Mouse (Mus musculus) CH12.LX (cell line): ENCODE results near the gene Gm14214. TPM values are rescaled to one million over a fixed set of nuclear protein-coding genes. Genes with fewer than 3 reads are reported as not detected.

Experiments used
- DNase-seq: peaks from one replicate; pipeline ENCODE4 v3.0.0-alpha.2; 2013; ENCODE audit errors: extremely low read depth
- H3K27ac ChIP-seq: 2 replicates; pipeline ENCODE4 v1.5.1; 2012; ENCODE audit warnings: low read depth, mild to moderate bottlenecking, control low read depth, moderate library complexity; ENCODE audit not compliant: insufficient read depth
- H3K27me3 ChIP-seq: replicated peaks from 2 replicates; pipeline ENCODE3; 2012; ENCODE audit warnings: inconsistent platforms
- H3K36me3 ChIP-seq, 2 experiments: replicated peaks in 1 of 2; 2 replicates each; pipeline versions ENCODE3 to v1.6.1; 2012; ENCODE audit warnings: inconsistent platforms in 1 of 2, low read length in 1 of 2, mild to moderate bottlenecking in 1 of 2, mixed read lengths in 1 of 2, moderate library complexity in 1 of 2; ENCODE audit not compliant: control insufficient read depth in 1 of 2, insufficient read depth in 1 of 2
- H3K4me1 ChIP-seq, 2 experiments: 2 replicates each; pipeline ENCODE4 v1.6.1; 2012; ENCODE audit warnings: inconsistent platforms in 1 of 2, moderate library complexity in 1 of 2; ENCODE audit not compliant: insufficient read depth in 2 of 2, control insufficient read depth in 1 of 2
- H3K4me2 ChIP-seq: 2 replicates; pipeline ENCODE4 v1.6.1; 2012; ENCODE audit warnings: low read depth, mild to moderate bottlenecking, control low read depth; ENCODE audit not compliant: poor library complexity, insufficient read depth, severe bottlenecking
- H3K4me3 ChIP-seq, 3 experiments: fragments of 150-350 bp in 1 of 3; sonication (generic) in 1 of 3; replicated peaks in 1 of 3; 2 replicates each; pipeline versions ENCODE3 to v1.5.1; 2011 to 2012; ENCODE audit warnings: low read depth in 2 of 3, low read length in 2 of 3, mild to moderate bottlenecking in 2 of 3, moderate library complexity in 2 of 3, control low read depth in 1 of 3, improper control_type of control experiment in 1 of 3, inconsistent platforms in 1 of 3, mixed read lengths in 1 of 3; ENCODE audit not compliant: poor library complexity in 1 of 3
- H3K79me2 ChIP-seq: replicated peaks from 2 replicates; pipeline ENCODE4 v1.6.1; 2012; ENCODE audit warnings: mild to moderate bottlenecking, moderate library complexity; ENCODE audit not compliant: control insufficient read depth, poor library complexity, insufficient read depth, severe bottlenecking; ENCODE audit errors: extremely low read depth
- H3K9ac ChIP-seq: 2 replicates; pipeline ENCODE4 v1.6.1; 2012; ENCODE audit warnings: low read depth, mild to moderate bottlenecking, control low read depth, moderate library complexity; ENCODE audit not compliant: insufficient read depth
- H3K9me3 ChIP-seq: replicated peaks from 2 replicates; pipeline ENCODE3; 2012; ENCODE audit warnings: low read length, inconsistent platforms, mixed read lengths
- CHD2 ChIP-seq: IDR thresholded peaks from 2 replicates; pipeline ENCODE4 v1.6.1; 2011; ENCODE audit warnings: low read length, improper control_type of control experiment
- CTCF ChIP-seq, 2 experiments: IDR thresholded peaks in 1 of 2; conservative IDR thresholded peaks in 1 of 2; 2 replicates each; pipeline ENCODE4 v1.5.1; 2011 to 2012; ENCODE audit warnings: low read depth in 2 of 2, low read length in 2 of 2, improper control_type of control experiment in 1 of 2, inconsistent platforms in 1 of 2, mild to moderate bottlenecking in 1 of 2, moderate library complexity in 1 of 2
- E2F4 ChIP-seq: IDR thresholded peaks from 2 replicates; pipeline ENCODE4 v1.6.1; 2011; ENCODE audit warnings: low read depth, low read length, improper control_type of control experiment; ENCODE audit not compliant: insufficient replicate concordance
- ELF1 ChIP-seq: IDR thresholded peaks from 2 replicates; pipeline ENCODE4 v1.6.1; 2014; ENCODE audit warnings: low read depth, mild to moderate bottlenecking, inconsistent platforms, low read length, improper control_type of control experiment
- EP300 ChIP-seq: IDR thresholded peaks from 2 replicates; pipeline ENCODE4 v1.6.1; 2011; ENCODE audit warnings: low read length, improper control_type of control experiment
- ETS1 ChIP-seq: conservative IDR thresholded peaks from 2 replicates; pipeline ENCODE4 v1.6.1; 2012; ENCODE audit warnings: low read depth, mild to moderate bottlenecking, inconsistent platforms, low read length, improper control_type of control experiment, moderate library complexity
- GABPA ChIP-seq: IDR thresholded peaks from 2 replicates; pipeline ENCODE4 v1.6.1; 2012; ENCODE audit warnings: low read depth, low read length, improper control_type of control experiment, inconsistent platforms; ENCODE audit not compliant: insufficient replicate concordance
- HCFC1 ChIP-seq: IDR thresholded peaks from 2 replicates; pipeline ENCODE4 v1.6.1; 2012; ENCODE audit warnings: low read depth, mild to moderate bottlenecking, inconsistent platforms, low read length, improper control_type of control experiment
- JUND ChIP-seq: conservative IDR thresholded peaks from 2 replicates; pipeline ENCODE4 v1.6.1; 2011; ENCODE audit warnings: low read depth, low read length, improper control_type of control experiment
- KAT2A ChIP-seq: IDR thresholded peaks from 2 replicates; pipeline ENCODE4 v1.6.1; 2012; ENCODE audit warnings: low read length, improper control_type of control experiment, inconsistent platforms; ENCODE audit not compliant: insufficient replicate concordance
- MAFK ChIP-seq: IDR thresholded peaks from 2 replicates; pipeline ENCODE4 v1.6.1; 2011; ENCODE audit warnings: low read length, improper control_type of control experiment; ENCODE audit not compliant: insufficient replicate concordance
- MAX ChIP-seq: IDR thresholded peaks from 2 replicates; pipeline ENCODE4 v1.6.1; 2011; ENCODE audit warnings: low read length, improper control_type of control experiment
- MAZ ChIP-seq: IDR thresholded peaks from 2 replicates; pipeline ENCODE4 v1.6.1; 2012; ENCODE audit warnings: low read depth, mild to moderate bottlenecking, inconsistent platforms, low read length, improper control_type of control experiment, moderate library complexity
- MXI1 ChIP-seq: IDR thresholded peaks from 2 replicates; pipeline ENCODE4 v1.6.1; 2011; ENCODE audit warnings: mild to moderate bottlenecking, low read depth, low read length, improper control_type of control experiment
- MYC ChIP-seq: IDR thresholded peaks from 2 replicates; pipeline ENCODE4 v1.6.1; 2011; ENCODE audit warnings: low read depth, mild to moderate bottlenecking, improper control_type of control experiment, low read length
- NRF1 ChIP-seq: IDR thresholded peaks from 2 replicates; pipeline ENCODE4 v1.6.1; 2014; ENCODE audit warnings: low read depth, mild to moderate bottlenecking, inconsistent platforms, low read length, improper control_type of control experiment, moderate library complexity
- PAX5 ChIP-seq: IDR thresholded peaks from 2 replicates; pipeline ENCODE4 v1.6.1; 2012; ENCODE audit warnings: low read length, inconsistent platforms, mixed read lengths
- POLR2A ChIP-seq: IDR thresholded peaks from 2 replicates; pipeline ENCODE4 v1.6.1; 2011; ENCODE audit warnings: low read depth, mild to moderate bottlenecking, improper control_type of control experiment, low read length
- POLR2AphosphoS2 ChIP-seq: IDR thresholded peaks from 2 replicates; pipeline ENCODE4 v1.6.1; 2011; ENCODE audit warnings: low read depth, low read length, improper control_type of control experiment
- RAD21 ChIP-seq: IDR thresholded peaks from 2 replicates; pipeline ENCODE4 v1.6.1; 2011; ENCODE audit warnings: low read depth, mild to moderate bottlenecking, low read length, improper control_type of control experiment, moderate library complexity
- RCOR1 ChIP-seq: conservative IDR thresholded peaks from 2 replicates; pipeline ENCODE4 v1.6.1; 2012; ENCODE audit warnings: low read depth, mild to moderate bottlenecking, inconsistent platforms, low read length, improper control_type of control experiment
- SIN3A ChIP-seq: IDR thresholded peaks from 2 replicates; pipeline ENCODE4 v1.6.1; 2012; ENCODE audit warnings: low read length, improper control_type of control experiment, inconsistent platforms
- SMC3 ChIP-seq: IDR thresholded peaks from 2 replicates; pipeline ENCODE4 v1.6.1; 2011; ENCODE audit warnings: low read depth, low read length, improper control_type of control experiment
- TCF12 ChIP-seq: IDR thresholded peaks from 2 replicates; pipeline ENCODE4 v1.6.1; 2014; ENCODE audit warnings: low read depth, mild to moderate bottlenecking, inconsistent platforms, low read length, improper control_type of control experiment
- USF1 ChIP-seq: IDR thresholded peaks from 2 replicates; pipeline ENCODE4 v1.6.1; 2014; ENCODE audit warnings: low read depth, mild to moderate bottlenecking, inconsistent platforms, low read length, improper control_type of control experiment
- USF2 ChIP-seq: conservative IDR thresholded peaks from 2 replicates; pipeline ENCODE4 v1.6.1; 2011; ENCODE audit warnings: low read depth, low read length, improper control_type of control experiment
- ZC3H11A ChIP-seq: IDR thresholded peaks from 2 replicates; pipeline ENCODE4 v1.6.1; 2012; ENCODE audit warnings: low read depth, mild to moderate bottlenecking, inconsistent platforms, low read length, improper control_type of control experiment
- ZKSCAN1 ChIP-seq: IDR thresholded peaks from 2 replicates; pipeline ENCODE4 v1.6.1; 2012; ENCODE audit warnings: low read depth, inconsistent platforms, low read length, improper control_type of control experiment, borderline replicate concordance
- ZNF384 ChIP-seq: IDR thresholded peaks from 2 replicates; pipeline ENCODE4 v1.6.1; 2012; ENCODE audit warnings: low read depth, low read length, improper control_type of control experiment, inconsistent platforms
- dilution Hi-C: fragments of 300-500 bp; cut with MboI; formaldehyde crosslinking; loops from 2 replicates; pipeline ENCODE4 v1.14.3; 2020; ENCODE audit warnings: low sequenced_read_pairs; ENCODE audit not compliant: extremely low pct_unique_long_range_greater_than_20kb, extremely low pct_ligation_motif_present
- in situ Hi-C: fragments of 300-500 bp; cut with MboI; formaldehyde crosslinking; loops from 3 replicates; pipeline ENCODE4 v1.14.3; 2019; ENCODE audit warnings: low sequenced_read_pairs, low pct_ligation_motif_present, low pct_unique_long_range_greater_than_20kb, mixed read lengths
- polyA plus RNA-seq: library from polyadenylated mRNA; unstranded; fragments of >175 nt; gene quantifications from 2 replicates; pipeline ENCODE4 v1.2.1, GENCODE M21; 2012; ENCODE audit warnings: low read depth; ENCODE audit not compliant: insufficient read length
- total RNA-seq, 2 experiments: library from RNA; depleted of rRNA; stranded (reverse); fragments of 300-350 nt in 1 of 2; fragments of >200 nt in 1 of 2; gene quantifications; 2 replicates each; pipeline ENCODE4 v1.2.3; 2012 to 2014

Gm14214 gene
- total and polyA plus RNA-seq, 3 experiments, result 0.41 TPM; not detected in 2

DNA sequence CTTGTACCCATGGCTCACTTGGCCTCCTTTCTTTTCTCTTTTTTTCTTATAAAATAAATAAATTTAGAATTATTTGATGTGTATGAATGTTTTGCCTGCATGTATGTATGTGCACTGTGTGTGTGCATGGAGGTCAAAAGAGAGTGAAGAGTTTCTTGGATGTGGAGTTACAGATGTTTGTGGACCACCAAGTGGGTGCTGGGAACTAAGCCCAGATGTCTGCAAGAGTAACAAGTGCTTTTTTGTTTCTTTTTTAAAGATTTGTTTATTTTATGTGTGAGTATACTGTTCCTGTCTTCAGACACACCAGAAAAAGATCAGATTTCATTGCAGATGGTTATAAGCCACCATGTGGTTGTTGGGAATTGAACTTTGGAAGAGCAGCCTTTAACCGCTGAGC lies 33.5 kb upstream of the Gm14214 start:
- in situ Hi-C loops (no loop called here), dilution Hi-C loops (no loop called here)
- Histone ChIP-seq H3K9ac (no peak overlapping the region), H3K36me3 (peaks cover 4 to 34% of the 10 kb centered on the region in 2 experiments), H3K27me3 (no peaks in the 10 kb centered on the region), H3K27ac (no peak overlapping the region), H3K4me3 (no peak overlapping the region), H3K4me2 (no peak overlapping the region), H3K9me3 (no peaks in the 10 kb centered on the region), H3K4me1 (peaks cover 0 to 22% of the 10 kb centered on the region in 2 experiments; a peak in 2 of 4 replicates), H3K79me2 (peaks cover 79% of the 10 kb centered on the region)
- no peak for DNase-seq
- TF ChIP-seq ZNF384 (no peak), GABPA (no peak), MAFK (no peak), SMC3 (no peak), MAX (no peak), PAX5 (no peak), E2F4 (no peak), EP300 (no peak), MYC (no peak), CTCF (conservative IDR thresholded peaks at IDR 0.05 in 1 of 2, IDR thresholded peaks at IDR 0.05 in 1 of 2; ENCODE audit: low read depth in 2 of 2, low read length in 2 of 2) (no peak), ELF1 (no peak), TCF12 (no peak), ZC3H11A (no peak), ETS1 (no peak), RCOR1 (no peak), JUND (no peak), CHD2 (no peak)

GRCm38 (mm10) chr2:154791661-154792642 lies 22.1 kb upstream of the Gm14214 start:
- H3K9me3 ChIP-seq, result no peaks in the 10 kb centered on the region
- peak overlapping the region; percentile 87 to 98 (median 88) for H3K4me3 ChIP-seq
- H3K27me3 ChIP-seq, result no peaks in the 10 kb centered on the region
- H3K79me2 ChIP-seq, result peaks cover 55% of the 10 kb centered on the region
- in situ Hi-C loops (loop anchor here (5.0 kb wide), 1 partner anchor 60 kb away; no protein-coding TSS in a partner anchor), dilution Hi-C loops (no loop called here)
- H3K27ac ChIP-seq, result peak overlapping the region; percentile 18; the same call in 1 of the 2 replicates
- TF ChIP-seq HCFC1 (no peak), MXI1 (no peak), NRF1 (peak; percentile 44; the same call in 1 of the 2 replicates), SIN3A (peak; percentile 25), ELF1 (peak; percentile 49; the same call in 1 of the 2 replicates), CTCF (conservative IDR thresholded peaks at IDR 0.05 in 1 of 2, IDR thresholded peaks at IDR 0.05 in 1 of 2; ENCODE audit: low read depth in 2 of 2, low read length in 2 of 2) (no peak), CHD2 (no peak), TCF12 (no peak), POLR2A (no peak), ZKSCAN1 (no peak), MAFK (no peak), RAD21 (no peak), PAX5 (no peak), JUND (no peak), KAT2A (no peak), USF2 (no peak), GABPA (no peak), MYC (no peak), USF1 (no peak), POLR2AphosphoS2 (no peak; the same call in 1 of the 2 replicates), MAZ (no peak; the same call in 1 of the 2 replicates), ETS1 (no peak)
- H3K36me3 ChIP-seq, result peaks cover 0 to 32% of the 10 kb centered on the region in 2 experiments
- peak overlapping the region; percentile 98 for H3K4me2 ChIP-seq
- DNase-seq, result peak; percentile 37
- peak overlapping the region; percentile 95 for H3K9ac ChIP-seq
- peaks cover 5 to 46% of the 10 kb centered on the region in 2 experiments; a peak in 3 of 4 replicates for H3K4me1 ChIP-seq
